Mouse (Mus musculus): ENCODE data around the gene Muc3.

Muc3 gene

DNA sequence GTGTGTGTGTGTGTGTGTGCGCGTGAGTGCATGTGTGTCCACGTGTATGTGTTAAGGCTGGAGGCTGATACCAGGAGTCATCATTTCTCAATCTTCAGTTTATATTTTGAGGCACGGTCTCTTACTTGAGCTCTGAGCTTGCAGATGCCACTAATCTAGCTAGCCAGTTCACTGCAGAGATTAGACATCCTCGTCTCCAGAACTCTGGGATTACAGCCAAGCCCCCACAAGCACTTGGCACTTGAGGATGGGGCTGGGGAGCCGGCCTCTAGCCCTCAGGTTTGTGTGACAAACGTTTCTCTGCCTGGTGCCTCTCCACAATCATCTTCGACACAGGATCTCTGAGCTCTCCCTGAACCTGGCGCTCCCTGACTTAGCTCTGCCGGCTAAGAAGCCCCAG lies 58.3 kb downstream of the Muc3 start:
- DNase-seq: no peak

DNA sequence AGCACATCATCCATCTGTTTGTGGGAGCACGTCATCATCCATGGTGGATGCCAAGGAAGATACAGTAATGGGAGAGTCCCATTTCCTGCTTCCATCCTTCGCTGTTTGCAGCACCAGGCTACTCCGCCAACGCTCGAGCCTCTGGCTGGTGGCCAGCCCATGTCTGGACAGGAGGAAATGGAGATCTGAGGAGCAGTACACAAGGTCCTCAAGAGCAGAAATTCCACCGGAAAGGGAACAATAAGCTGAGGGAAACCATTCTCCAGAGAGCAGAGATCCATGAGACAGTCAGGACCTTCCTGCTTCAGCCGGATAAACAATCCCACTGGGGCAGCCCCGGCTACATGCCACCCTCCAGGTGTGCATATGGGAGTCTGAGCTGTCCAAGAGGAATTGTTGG lies 61.7 kb downstream of the Muc3 start:
- peak; percentile 75 for DNase-seq

DNA sequence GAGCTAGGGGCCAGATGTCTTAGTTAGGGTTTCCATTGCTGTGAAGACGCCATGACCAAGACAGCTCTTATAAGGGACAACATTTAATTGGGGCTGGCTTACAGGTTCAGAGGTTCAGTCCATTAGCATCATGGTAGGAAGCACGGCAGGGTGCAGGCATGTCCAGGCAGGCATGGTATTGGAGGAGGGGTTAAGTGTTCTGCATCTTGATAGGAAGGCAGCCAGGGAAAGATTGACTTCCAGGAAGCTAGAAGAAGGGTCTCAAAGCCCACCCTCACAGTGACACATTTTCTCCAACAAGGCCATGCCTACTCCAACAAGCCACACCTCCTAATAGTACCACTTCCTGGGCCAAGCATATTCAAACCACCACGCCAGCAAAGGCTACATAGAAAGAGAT lies 63.4 kb downstream of the Muc3 start:
- DNase-seq: no peak

DNA sequence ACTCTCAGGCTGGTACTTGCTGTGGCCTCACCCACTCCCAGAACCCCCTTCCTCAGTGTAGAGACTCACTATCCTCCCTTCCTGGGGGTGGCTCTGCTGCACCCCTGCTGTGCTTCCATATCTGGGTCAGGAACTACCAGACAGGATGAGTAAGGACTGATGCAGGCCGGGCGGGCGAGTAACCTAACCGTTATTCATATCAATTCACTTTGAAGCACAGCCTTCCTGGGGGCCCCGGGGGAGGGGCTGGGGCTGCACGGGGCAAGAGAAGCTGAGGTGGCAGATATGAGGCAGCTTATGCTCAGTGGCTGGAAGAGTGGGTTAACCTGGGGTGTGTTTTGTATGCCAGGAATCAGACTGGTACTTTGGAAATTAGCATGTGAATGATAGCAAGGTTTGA lies 64.1 kb downstream of the Muc3 start:
- no peak for DNase-seq

Data from kidney, adult 18-20 months (tissue).